Mouse (Mus musculus) small intestine, adult 2 months (tissue): ENCODE measurements around the gene Ccdc194. TPM values are rescaled to one million over a fixed set of nuclear protein-coding genes. Genes with fewer than 3 reads are reported as not detected.

Source experiments
- H3K27ac ChIP-seq: fragments of 200-500 bp; 2 replicates; pipeline ENCODE4 v1.5.1; 2012; ENCODE audit warnings: low read depth, low read length, control low read depth, inconsistent platforms; ENCODE audit not compliant: insufficient read depth
- H3K27me3 ChIP-seq: fragments of 200-500 bp; 2 replicates; pipeline ENCODE4 v1.6.1; 2012; ENCODE audit warnings: mild to moderate bottlenecking, moderate library complexity, low read length, inconsistent platforms; ENCODE audit not compliant: control insufficient read depth, insufficient read depth
- H3K36me3 ChIP-seq: fragments of 200-500 bp; 2 replicates; pipeline ENCODE4 v1.6.1; 2012; ENCODE audit warnings: mild to moderate bottlenecking, low read length, control low read depth, inconsistent platforms; ENCODE audit not compliant: control insufficient read depth, insufficient read depth
- H3K4me1 ChIP-seq: fragments of 200-500 bp; 2 replicates; pipeline ENCODE4 v1.6.1; 2012; ENCODE audit warnings: low read length, inconsistent platforms, mixed read lengths; ENCODE audit not compliant: control insufficient read depth, insufficient read depth, insufficient read length
- H3K4me3 ChIP-seq: fragments of 200-500 bp; 2 replicates; pipeline ENCODE4 v1.5.1; 2012; ENCODE audit warnings: low read depth, mild to moderate bottlenecking, control low read depth, inconsistent platforms, low read length, moderate library complexity
- CTCF ChIP-seq: fragments of 200-500 bp; IDR thresholded peaks from 2 replicates; pipeline ENCODE4 v1.5.1; 2012; ENCODE audit warnings: low read depth, mild to moderate bottlenecking, control low read depth, inconsistent platforms, low read length, moderate library complexity, mixed read lengths; ENCODE audit not compliant: insufficient replicate concordance, insufficient read length; ENCODE audit errors: extremely low read depth
- POLR2A ChIP-seq: fragments of 200-500 bp; IDR thresholded peaks from 2 replicates; pipeline ENCODE4 v1.6.1; 2012; ENCODE audit warnings: low read depth, mild to moderate bottlenecking, control low read depth, inconsistent platforms, low read length, moderate library complexity
- WGBS: fragments of 180-500 bp; shearing (Covaris S2); methylation state at CpG from one replicate; pipeline ENCODE4 v1.1.7; 2018; 5-methylcytosine and 5-hydroxymethylcytosine counted together
- polyA plus RNA-seq: library from polyadenylated mRNA; depleted of rRNA; stranded (reverse); fragments of >200 nt; gene quantifications from 2 replicates; pipeline ENCODE4 v1.2.3, GENCODE M21; 2012; rRNA removed

The Ccdc194 gene
- not detected in 2 replicates for polyA plus RNA-seq

DNA sequence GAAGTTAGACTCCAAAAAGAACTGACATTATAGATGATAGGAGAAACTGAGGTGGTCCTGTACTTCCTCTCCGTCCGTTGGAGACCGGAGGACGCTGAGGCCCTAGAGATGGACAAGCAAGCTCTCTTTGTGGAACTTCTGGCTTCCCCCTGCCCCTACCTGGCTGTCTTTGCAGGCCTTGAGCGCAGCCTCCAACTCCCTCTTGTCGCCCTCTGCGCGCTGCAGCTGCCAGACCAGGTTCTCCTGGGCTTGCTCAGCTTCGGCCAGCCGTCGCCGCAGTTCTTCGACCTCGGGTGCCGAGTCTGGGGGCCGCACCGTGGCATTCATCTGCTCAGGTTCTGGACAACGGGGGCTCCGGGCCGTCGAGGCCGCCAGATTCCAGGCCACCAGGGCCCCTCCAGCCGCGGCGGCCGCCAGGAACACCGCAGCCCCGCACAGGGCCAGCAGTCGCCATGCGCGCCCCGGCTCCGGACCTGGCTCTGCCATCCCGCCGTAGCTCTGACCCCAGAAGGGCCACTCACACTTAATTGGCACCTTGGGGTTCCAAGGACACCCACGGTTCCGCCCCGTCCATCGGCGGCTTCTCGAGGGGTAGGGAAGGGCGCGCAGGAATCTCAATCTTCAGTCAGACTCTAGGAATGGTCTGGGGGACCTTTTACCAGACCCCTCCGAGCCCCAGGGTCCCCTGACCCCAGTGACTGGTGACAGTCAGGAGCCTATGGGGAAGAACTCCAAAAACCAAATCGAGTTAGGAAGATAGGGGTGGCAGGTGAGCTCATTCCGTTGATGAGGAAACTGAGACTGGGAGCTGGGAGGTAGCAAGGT lies at the start of gene Ccdc194:
Gene Ccdc194 (minus strand): TSS at position 486 of the 825 bp plus-strand sequence.
- H3K4me3 ChIP-seq: no peak within 1 kb of the TSS
- 27% methylated on average over 46 of the region's 46 CpGs for WGBS
- H3K27ac ChIP-seq: no peak within 1 kb of the TSS
- no peak for TF ChIP-seq POLR2A
- peaks cover 23% of the 10 kb centered on the region for H3K27me3 ChIP-seq
- no peaks in the 10 kb centered on the region for H3K36me3 ChIP-seq
- peaks cover 2% of the 10 kb centered on the region; the same call in 1 of the 2 replicates for H3K4me1 ChIP-seq

DNA sequence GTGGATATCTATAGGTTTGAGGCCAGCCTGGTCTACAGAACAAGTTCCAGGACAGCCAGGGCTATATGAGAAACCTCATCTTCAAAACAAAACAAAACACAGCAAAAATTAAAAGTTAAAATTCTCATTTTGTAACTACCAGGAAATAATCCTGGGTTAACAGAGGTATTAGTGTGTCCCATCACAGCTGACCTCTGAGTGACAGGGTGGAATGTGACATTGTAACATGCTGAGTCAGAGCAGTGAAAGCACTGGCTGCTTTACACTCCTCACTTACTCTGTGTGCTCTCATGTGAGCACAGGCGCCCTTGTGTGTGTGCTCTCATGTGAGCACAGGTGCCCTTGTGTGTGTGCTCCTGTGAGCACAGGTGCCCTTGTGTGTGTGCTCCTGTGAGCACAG lies 49.5 kb upstream of the Ccdc194 start:
- no peak for TF ChIP-seq CTCF
- TF ChIP-seq POLR2A: no peak
- H3K4me1 ChIP-seq: no peaks in the 10 kb centered on the region
- no peak overlapping the region for H3K27ac ChIP-seq
- H3K36me3 ChIP-seq: no peaks in the 10 kb centered on the region
- 49% methylated on average over 1 of the region's 1 CpGs for WGBS
- H3K27me3 ChIP-seq: no peaks in the 10 kb centered on the region
- H3K4me3 ChIP-seq: no peak overlapping the region

DNA sequence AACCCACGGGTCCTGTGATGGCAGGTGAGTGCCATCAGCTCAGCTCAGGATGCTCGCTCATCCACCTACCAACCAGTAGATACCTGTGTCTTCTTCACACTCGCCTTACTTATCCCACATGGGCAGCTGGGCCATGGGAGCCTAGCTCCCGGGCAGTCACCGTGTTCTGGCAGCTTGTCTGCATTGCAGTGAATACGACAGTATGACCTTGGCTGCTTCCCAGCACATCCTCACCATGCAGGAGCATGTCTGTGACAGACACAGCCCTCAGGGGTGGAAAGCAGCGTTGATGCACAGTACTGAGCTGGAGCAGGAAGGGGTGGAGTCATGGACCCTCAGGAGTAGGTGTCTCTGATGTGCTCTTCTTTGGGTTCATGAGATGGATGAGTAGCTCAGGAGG lies 48.9 kb upstream of the Ccdc194 start:
- WGBS: 69% methylated on average over 7 of the region's 7 CpGs
- H3K4me1 ChIP-seq: no peaks in the 10 kb centered on the region
- no peaks in the 10 kb centered on the region for H3K27me3 ChIP-seq
- no peaks in the 10 kb centered on the region for H3K36me3 ChIP-seq
- no peak overlapping the region for H3K27ac ChIP-seq
- TF ChIP-seq CTCF (no peak), POLR2A (no peak)
- no peak overlapping the region for H3K4me3 ChIP-seq

DNA sequence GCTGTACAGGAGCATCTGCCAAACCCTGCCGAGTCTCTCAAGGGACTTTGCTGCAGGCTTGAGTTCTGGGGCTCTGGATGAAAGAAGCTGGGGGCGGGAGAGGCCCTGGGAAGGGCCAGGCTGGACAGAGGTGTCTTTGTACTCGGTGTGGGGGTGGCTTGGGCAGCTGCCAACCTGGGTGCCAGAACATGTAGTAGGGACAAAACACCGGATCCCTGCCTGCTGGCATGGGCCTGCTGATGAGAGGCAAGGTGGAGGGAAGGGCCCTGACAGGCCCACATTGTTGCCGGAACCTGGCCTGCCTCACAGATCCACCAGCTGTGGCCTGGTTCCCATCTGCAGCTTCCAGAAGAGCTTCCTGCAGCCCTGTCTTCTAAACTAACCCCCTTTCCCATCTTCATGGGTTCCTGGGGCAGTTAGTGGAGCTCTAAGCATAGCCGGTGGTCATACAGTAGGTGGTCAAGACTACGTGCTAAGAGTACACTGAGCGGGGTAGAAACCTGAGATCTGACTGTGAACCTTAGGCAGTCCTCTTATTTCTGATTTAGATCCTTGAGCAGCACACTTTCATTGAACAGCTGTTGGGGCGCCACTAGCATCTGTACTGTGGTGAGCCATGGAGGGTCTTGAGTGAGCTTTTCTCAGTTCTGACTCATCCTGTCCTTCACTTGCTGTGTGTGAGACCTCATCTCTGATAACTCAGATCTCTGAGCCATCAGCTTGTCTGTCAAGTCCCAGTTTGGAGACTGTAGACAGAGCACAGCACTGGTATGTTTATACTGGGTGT lies 47.5 kb upstream of the Ccdc194 start:
- Histone ChIP-seq H3K27me3 (no peaks in the 10 kb centered on the region), H3K4me3 (no peak overlapping the region), H3K36me3 (no peaks in the 10 kb centered on the region), H3K4me1 (peaks cover 10% of the 10 kb centered on the region), H3K27ac (no peak overlapping the region)
- 38% methylated on average over 9 of the region's 9 CpGs for WGBS
- TF ChIP-seq CTCF (no peak), POLR2A (no peak)

DNA sequence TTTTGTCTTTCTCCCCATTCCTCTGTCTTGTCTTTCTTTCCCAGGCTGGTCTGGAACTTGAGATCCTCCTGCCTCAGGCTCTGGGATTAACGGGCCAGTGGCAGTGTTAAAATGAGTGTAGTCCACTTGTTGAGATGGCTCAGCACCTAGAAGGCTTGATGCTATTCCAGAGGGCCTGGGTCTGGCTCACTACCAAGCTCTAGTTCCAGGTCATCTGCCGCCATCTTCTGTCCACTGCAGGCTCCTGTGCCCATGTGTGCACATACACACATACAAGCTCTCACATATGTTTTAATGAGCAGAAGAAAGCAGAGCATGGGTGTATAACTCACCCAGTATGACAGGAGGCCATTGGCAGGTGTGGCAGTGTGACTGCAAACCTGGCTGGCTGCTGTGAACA lies 46.6 kb upstream of the Ccdc194 start:
- Histone ChIP-seq H3K27ac (no peak overlapping the region), H3K4me3 (no peak overlapping the region), H3K4me1 (peaks cover 10% of the 10 kb centered on the region), H3K36me3 (no peaks in the 10 kb centered on the region), H3K27me3 (no peaks in the 10 kb centered on the region)
- TF ChIP-seq POLR2A: no peak
- TF ChIP-seq CTCF: no peak
- 78% methylated on average over 2 of the region's 2 CpGs for WGBS

DNA sequence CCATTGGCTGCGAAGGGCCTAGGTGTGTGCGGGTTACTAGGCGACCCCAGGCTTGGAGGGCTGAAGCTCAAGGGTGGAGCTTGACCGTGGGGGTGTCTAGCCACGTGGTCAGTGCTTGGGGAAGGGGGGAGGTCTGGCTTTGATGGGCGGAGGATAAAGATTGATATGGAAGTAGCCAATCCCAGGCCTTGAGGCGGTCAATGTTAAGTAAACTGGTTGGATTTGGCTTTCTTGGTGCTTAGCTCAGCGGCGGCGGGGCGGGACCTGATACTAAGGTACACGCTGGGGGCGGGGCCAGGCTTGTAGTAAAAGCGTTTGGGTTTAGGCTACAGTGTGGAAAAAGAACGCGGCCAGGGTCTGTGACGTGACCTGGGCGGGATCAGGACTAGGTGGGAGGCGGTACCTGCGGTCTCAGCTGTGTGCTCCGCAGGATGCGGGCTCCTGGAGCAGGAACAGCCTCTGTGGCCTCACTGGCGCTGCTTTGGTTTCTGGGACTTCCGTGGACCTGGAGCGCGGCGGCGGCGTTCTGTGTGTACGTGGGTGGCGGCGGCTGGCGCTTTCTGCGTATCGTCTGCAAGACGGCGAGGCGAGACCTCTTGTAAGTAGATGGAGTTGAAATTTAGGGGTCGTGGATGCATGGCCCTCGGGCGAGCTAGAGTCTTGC lies 44.9 kb upstream of the Ccdc194 start:
- Histone ChIP-seq H3K4me3 (peak overlapping the region; percentile 79), H3K4me1 (peaks cover 10% of the 10 kb centered on the region), H3K27ac (peak overlapping the region; percentile 84), H3K27me3 (no peaks in the 10 kb centered on the region), H3K36me3 (no peaks in the 10 kb centered on the region)
- under 1% methylated on average over 41 of the region's 41 CpGs for WGBS
- TF ChIP-seq POLR2A (no peak), CTCF (no peak)
